ENCODE assay signal across 8 mouse cellular contexts in the genomic region with DNA sequence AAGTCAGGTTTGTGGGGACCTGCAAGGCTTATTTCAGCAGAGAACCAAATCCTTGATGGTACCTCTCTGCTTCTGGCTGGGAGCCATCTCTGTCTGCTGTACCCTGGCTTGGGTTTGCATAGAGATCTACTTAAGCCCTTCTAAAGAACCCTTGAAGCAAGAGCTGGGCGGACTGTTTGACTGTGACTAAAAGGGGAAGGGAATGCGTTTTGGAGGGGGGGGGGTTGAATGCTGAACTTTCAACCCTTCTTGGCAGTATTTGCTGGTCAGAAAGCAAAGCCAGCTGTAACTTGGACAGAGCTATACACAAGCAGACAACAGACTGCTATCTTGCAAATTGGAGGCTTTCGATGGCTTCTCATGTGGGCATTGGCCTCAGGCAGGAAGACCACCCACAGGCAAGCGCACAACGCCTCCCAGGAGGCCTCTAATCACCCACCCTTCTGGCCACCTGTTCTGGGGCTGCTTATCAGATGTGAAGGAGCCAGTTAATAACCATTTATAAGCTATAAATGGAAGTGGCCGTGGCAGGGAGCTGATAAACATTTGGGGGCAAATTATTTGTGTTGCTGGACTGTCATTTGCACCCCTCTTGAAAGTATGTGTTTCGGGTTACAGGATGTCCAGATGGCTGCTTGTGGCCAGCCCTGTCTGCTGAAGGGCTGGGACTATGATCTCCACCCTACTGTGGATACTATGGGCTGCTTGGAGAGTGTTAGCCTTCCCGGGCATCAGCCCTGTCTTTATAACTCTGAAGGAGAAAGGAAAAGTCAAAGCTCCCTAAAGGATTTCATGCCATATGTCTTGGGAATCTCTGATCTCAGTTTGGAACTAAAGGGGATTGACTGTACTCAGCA.
A peak's percentile ranks its signal among the peaks of the same experiment; 100 is the strongest.
DNase-seq lines count a peak whose midpoint lies in the region; ATAC-seq lines count a peak whose summit lies in the region.

No protein-coding gene starts in this region.

- DNase-seq in heart, embryonic 10.5 days (ENCODE audit: low spot score): no peak
- DNase-seq in heart, adult 11 months: no peak
- peak; percentile 60 for DNase-seq in limb, embryonic 10.5 days (ENCODE audit: low spot score)
- peak; percentile 22 for DNase-seq in midbrain, embryonic 10.5 days (ENCODE audit: low spot score)
- no peak for DNase-seq in gastrocnemius, adult 8-10 months (ENCODE audit: low spot score in 2 of 2)
- no peak for DNase-seq in thymus, postnatal 0 days (ENCODE audit: low spot score)
- no peak for DNase-seq in right cerebral cortex, adult 18-20 months

- 29% methylated on average over 8 of the region's 8 CpGs for WGBS in heart, embryonic 10.5 days
- WGBS in forebrain, embryonic 15.5 days: 32% methylated on average over 8 of the region's 8 CpGs
- WGBS in limb, embryonic 10.5 days: 14% methylated on average over 8 of the region's 8 CpGs
- WGBS in midbrain, embryonic 10.5 days: 39% methylated on average over 8 of the region's 8 CpGs

- 0 out of 2 replicates have a peak, but pooled peaks have one; percentile 29 for ATAC-seq in forebrain, embryonic 15.5 days (replicated peaks)

- H3K36me3 ChIP-seq in heart, embryonic 10.5 days: no peaks in the 10 kb centered on the region
- H3K36me3 ChIP-seq in forebrain, embryonic 15.5 days: no peaks in the 10 kb centered on the region
- H3K36me3 ChIP-seq in limb, embryonic 10.5 days: no peaks in the 10 kb centered on the region
- no peaks in the 10 kb centered on the region for H3K36me3 ChIP-seq in midbrain, embryonic 10.5 days

- 0 out of 2 replicates have a peak overlapping the region, but pooled peaks have one; percentile 0 for H3K27ac ChIP-seq in heart, embryonic 10.5 days
- H3K27ac ChIP-seq in forebrain, embryonic 15.5 days (replicated peaks): no peak overlapping the region
- H3K27ac ChIP-seq in limb, embryonic 10.5 days: peak overlapping the region; percentile 47
- H3K27ac ChIP-seq in midbrain, embryonic 10.5 days (replicated peaks): peak overlapping the region; percentile 57

- peaks cover 11% of the 10 kb centered on the region for H3K4me1 ChIP-seq in heart, embryonic 10.5 days
- H3K4me1 ChIP-seq in forebrain, embryonic 15.5 days: peaks cover 9% of the 10 kb centered on the region
- peaks cover 37% of the 10 kb centered on the region for H3K4me1 ChIP-seq in limb, embryonic 10.5 days
- H3K4me1 ChIP-seq in midbrain, embryonic 10.5 days: peaks cover 25% of the 10 kb centered on the region

- no peak overlapping the region for H3K4me2 ChIP-seq in forebrain, embryonic 15.5 days (replicated peaks)

- H3K9ac ChIP-seq in forebrain, embryonic 15.5 days (replicated peaks): no peak overlapping the region

- H3K9me3 ChIP-seq in heart, embryonic 10.5 days: no peaks in the 10 kb centered on the region
- no peaks in the 10 kb centered on the region for H3K9me3 ChIP-seq in forebrain, embryonic 15.5 days
- no peaks in the 10 kb centered on the region for H3K9me3 ChIP-seq in limb, embryonic 10.5 days (replicated peaks)
- H3K9me3 ChIP-seq in midbrain, embryonic 10.5 days (replicated peaks): no peaks in the 10 kb centered on the region

- H3K27me3 ChIP-seq in heart, embryonic 10.5 days (ENCODE audit: insufficient read depth, poor library complexity, severe bottlenecking): no peaks in the 10 kb centered on the region
- H3K27me3 ChIP-seq in forebrain, embryonic 15.5 days: no peaks in the 10 kb centered on the region
- H3K27me3 ChIP-seq in limb, embryonic 10.5 days (ENCODE audit: low read depth, poor library complexity, severe bottlenecking): peaks cover 21% of the 10 kb centered on the region
- peaks cover 18% of the 10 kb centered on the region; the same call in 1 of the 2 replicates for H3K27me3 ChIP-seq in midbrain, embryonic 10.5 days (ENCODE audit: low read depth, poor library complexity, severe bottlenecking)

- no peak overlapping the region for H3K4me3 ChIP-seq in heart, embryonic 10.5 days
- no peak overlapping the region for H3K4me3 ChIP-seq in forebrain, embryonic 15.5 days
- H3K4me3 ChIP-seq in limb, embryonic 10.5 days: no peak overlapping the region
- H3K4me3 ChIP-seq in midbrain, embryonic 10.5 days: no peak overlapping the region

Comparison
In these comparisons a context has a peak if more than half of its experiments do, and no peak if none do; other contexts are left out.
1. DNase-seq: peak in limb, embryonic 10.5 days (single experiment) and midbrain, embryonic 10.5 days (single experiment); none in heart, embryonic 10.5 days (single experiment), heart, adult 11 months (single experiment), gastrocnemius, adult 8-10 months (0 of 2), thymus, postnatal 0 days (single experiment) and right cerebral cortex, adult 18-20 months (single experiment).